Mouse (Mus musculus): Measurements from ENCODE around the gene Cyp4f16.

DNA sequence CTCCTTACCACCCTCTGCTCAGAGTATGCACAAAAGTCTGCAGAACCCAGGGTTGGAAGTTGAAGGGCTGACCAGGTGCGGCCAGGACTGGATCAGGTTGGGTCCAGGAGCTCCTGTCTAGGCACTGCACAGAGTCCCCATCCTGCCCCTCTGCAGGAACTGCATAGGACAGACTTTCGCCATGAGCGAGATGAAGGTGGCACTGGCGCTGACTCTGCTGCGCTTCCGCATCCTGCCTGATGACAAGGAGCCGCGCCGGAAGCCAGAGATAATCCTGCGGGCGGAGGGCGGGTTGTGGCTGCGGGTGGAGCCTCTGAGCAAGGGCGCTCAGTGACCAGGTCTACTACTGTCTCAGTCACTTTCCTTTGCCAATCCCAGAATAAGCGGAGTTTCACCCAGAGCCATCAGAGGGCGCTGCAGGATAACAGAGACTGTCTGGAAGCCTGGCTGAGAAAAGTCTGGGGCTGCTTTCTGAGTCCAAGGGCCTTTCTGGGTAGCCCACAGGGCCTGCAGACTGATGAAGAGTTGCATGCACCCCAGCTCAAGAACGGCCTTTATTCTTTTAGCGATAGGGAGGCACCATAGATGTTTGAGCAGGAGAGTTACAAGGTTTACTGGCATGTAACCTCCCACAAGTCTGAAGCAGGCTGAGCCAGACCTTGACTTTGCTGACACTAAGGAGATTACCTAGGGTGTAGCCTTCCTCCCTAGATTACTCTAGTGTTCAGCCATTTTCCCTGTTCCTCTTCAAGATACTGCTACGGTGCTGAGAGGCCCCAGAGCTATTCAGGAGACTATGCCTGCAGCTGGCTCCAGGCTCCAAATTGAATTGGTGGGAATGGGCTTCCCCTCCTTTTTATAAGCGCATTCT lies 14.8 kb downstream of the Cyp4f16 start:
- TF ChIP-seq CTCF (IDR thresholded peaks at IDR 0.05; ENCODE audit: insufficient read depth, low read depth, low read length) = peak; percentile 74
- TF ChIP-seq POLR2A (IDR thresholded peaks at IDR 0.05; ENCODE audit: insufficient read depth, low read depth, low read length) = no peak

Data from olfactory bulb, adult 2 months (tissue).